Mouse (Mus musculus) megakaryocyte, embryonic 14.5 days (primary cell): ENCODE results near the gene Dagla.

Source experiments
- FLI1 ChIP-seq: IDR thresholded peaks from 2 replicates; pipeline ENCODE4 v1.6.1; 2012; ENCODE audit warnings: low read length, inconsistent platforms, mixed read lengths
- GATA1 ChIP-seq: IDR thresholded peaks from 3 replicates; pipeline ENCODE4 v1.6.1; 2012; ENCODE audit warnings: mixed read lengths, low read length, inconsistent platforms, borderline replicate concordance

GRCm38 (mm10) chr19:10343866-10344265 lies 39.2 kb upstream of the Dagla start:
- TF ChIP-seq GATA1 (no peak), FLI1 (no peak)
